Mouse (Mus musculus) neutrophil, adult 65 days (primary cell): ENCODE measurements around the gene Bdnf. TPM values are rescaled to one million over a fixed set of nuclear protein-coding genes. Genes with fewer than 3 reads are reported as not detected.

Experiments used
- total RNA-seq: library from RNA; stranded (reverse); gene quantifications from 2 replicates; pipeline ENCODE4 v1.2.4, GENCODE M21; 2023

Bdnf gene
- not detected in 2 replicates for total RNA-seq

DNA sequence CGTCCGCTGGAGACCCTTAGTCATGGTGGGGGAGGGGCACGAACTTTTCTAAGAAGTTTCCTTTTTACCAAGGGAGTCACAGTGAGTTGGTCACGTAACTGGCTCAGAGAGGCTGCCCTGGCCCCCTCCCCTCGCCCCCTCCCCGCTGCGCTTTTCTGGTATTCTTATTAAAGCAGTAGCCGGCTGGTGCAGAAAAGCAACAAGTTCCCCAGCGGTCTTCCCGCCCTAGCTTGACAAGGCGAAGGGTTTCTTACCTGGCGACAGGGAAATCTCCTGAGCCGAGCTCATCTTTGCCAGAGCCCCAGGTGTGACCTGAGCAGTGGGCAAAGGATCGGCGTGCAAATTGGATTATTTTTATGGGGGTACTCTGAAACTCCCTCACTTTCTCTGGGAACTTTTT is at the start of gene Bdnf:
Gene Bdnf, plus strand, starts transcription at position 169 of the 400 bp plus-strand sequence.

Other genes with a start within 250 kb of the Bdnf start
- 81.8 and 91.1 TPM in 2 replicates for gene Lin7c, start 216.2 kb downstream of the Bdnf start, total RNA-seq
- gene Lgr4, start 242.9 kb downstream of the Bdnf start, total RNA-seq, result 1.7 and 1.9 TPM in 2 replicates